Mouse (Mus musculus) intestine, embryonic 14.5 days (tissue): ENCODE measurements at regions not wholly inside any gene's neighbourhood (a gene's known extent, or its start where the extent isn't known, plus 50 kb on each side); places are given as distances from the start of the nearest gene placed in this dataset.
A peak's percentile ranks its signal among the peaks of the same experiment; 100 is the strongest.
"Not testable (repeated sequence)": the region's sequence is repeated elsewhere in the genome, so short reads cannot be mapped to it uniquely, and the experiment has no call there.

ENCODE experiments used
- ATAC-seq: fragments of 200-750 bp; cut with Nextera tagmentation; replicated peaks from 2 replicates; pipeline ENCODE4 v1.8.0; 2017; ENCODE audit warnings: low read depth, moderate number of reproducible peaks, moderate TSS enrichment, moderate library complexity; ENCODE audit not compliant: low FRiP score, low TSS enrichment
- DNase-seq: peaks from one replicate; pipeline ENCODE4 v3.0.0-alpha.2; 2018; ENCODE audit warnings: low spot score
- H3K27ac ChIP-seq: fragments of 300-500 bp; sonication (generic); 2 replicates; pipeline ENCODE4 v1.5.1; 2014; ENCODE audit warnings: low read depth, mild to moderate bottlenecking, control low read depth
- H3K27me3 ChIP-seq: fragments of 300-500 bp; sonication (generic); replicated peaks from 2 replicates; pipeline ENCODE4 v1.6.1; 2014; ENCODE audit warnings: low read length, control low read depth; ENCODE audit not compliant: control insufficient read depth, insufficient read depth
- H3K36me3 ChIP-seq: fragments of 300-500 bp; sonication (generic); 2 replicates; pipeline ENCODE4 v1.6.1; 2014; ENCODE audit warnings: low read length, control low read depth; ENCODE audit not compliant: control insufficient read depth, insufficient read depth
- H3K4me1 ChIP-seq: fragments of 300-500 bp; sonication (generic); replicated peaks from 2 replicates; pipeline ENCODE4 v1.6.1; 2014; ENCODE audit warnings: low read length, control low read depth, mixed read lengths; ENCODE audit not compliant: control insufficient read depth, insufficient read depth
- H3K4me2 ChIP-seq: fragments of 300-500 bp; sonication (generic); 2 replicates; pipeline ENCODE4 v1.6.1; 2014; ENCODE audit warnings: low read length
- H3K4me3 ChIP-seq: fragments of 300-500 bp; sonication (generic); 2 replicates; pipeline ENCODE4 v1.5.1; 2014; ENCODE audit warnings: low read depth, low read length, control low read depth, mixed read lengths
- H3K9ac ChIP-seq: fragments of 300-500 bp; sonication (generic); 2 replicates; pipeline ENCODE4 v1.6.1; 2014; ENCODE audit warnings: mild to moderate bottlenecking, low read length
- H3K9me3 ChIP-seq: fragments of 300-500 bp; sonication (generic); 2 replicates; pipeline ENCODE4 v1.6.1; 2016; ENCODE audit warnings: low read length, control low read depth; ENCODE audit not compliant: control insufficient read depth
- WGBS: fragments of 180-500 bp; shearing (Covaris S2); extraction: QIAGEN DNeasy Blood & Tissue Kit; methylation state at CpG from one replicate; pipeline ENCODE4 v1.1.7; 2014; 5-methylcytosine and 5-hydroxymethylcytosine counted together

- not testable (repeated sequence) for H3K9ac ChIP-seq, H3K4me3 ChIP-seq, H3K27ac ChIP-seq, DNase-seq, H3K9me3 ChIP-seq, H3K4me1 ChIP-seq, H3K27me3 ChIP-seq, H3K4me2 ChIP-seq, H3K36me3 ChIP-seq, ATAC-seq
- WGBS, result 82% methylated on average over 5 of the region's 5 CpGs
Measured at GRCm38 (mm10) chr12:109766602-109767001, 166.5 kb upstream of the Rtl1 start.

- WGBS, result 79% methylated on average over 2 of the region's 2 CpGs
- no peaks in the 10 kb centered on the region for H3K27me3 ChIP-seq
- H3K9me3 ChIP-seq, result no peaks in the 10 kb centered on the region
Measured at GRCm38 (mm10) chr12:109772543-109772942, 172.4 kb upstream of the Rtl1 start.

DNA sequence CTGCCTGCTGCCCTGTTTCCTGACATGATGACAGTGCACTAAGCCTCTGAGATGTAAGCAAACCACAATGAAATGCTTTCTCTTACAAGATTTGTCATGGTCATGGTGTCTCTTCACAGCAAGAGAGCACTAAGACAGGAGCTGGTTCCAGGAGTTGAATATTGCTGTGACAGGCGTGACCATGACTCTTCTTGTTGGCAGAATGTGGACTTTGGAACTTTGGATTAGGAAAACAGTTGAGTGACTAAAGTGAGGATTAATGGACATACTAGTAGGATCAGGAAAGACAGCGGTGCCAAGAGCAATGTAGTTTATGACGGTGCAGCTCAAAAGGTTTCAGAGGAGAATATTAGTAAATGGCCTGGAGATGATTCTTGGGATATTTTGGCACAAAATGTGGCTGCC lies 173.8 kb upstream of the Rtl1 start:
- Histone ChIP-seq H3K27me3 (no peaks in the 10 kb centered on the region), H3K9ac (no peak overlapping the region), H3K4me1 (no peaks in the 10 kb centered on the region), H3K4me3 (no peak overlapping the region), H3K4me2 (no peak overlapping the region), H3K9me3 (no peaks in the 10 kb centered on the region), H3K36me3 (no peaks in the 10 kb centered on the region), H3K27ac (no peak overlapping the region)
- no peak for ATAC-seq
- WGBS, result 85% methylated on average over 3 of the region's 3 CpGs
- DNase-seq, result no peak

More at GRCm38 (mm10) chr12:109772543-109772942, 172.4 kb upstream of the Rtl1 start:
- no peak overlapping the region for H3K4me3 ChIP-seq
- H3K27ac ChIP-seq, result no peak overlapping the region
- no peaks in the 10 kb centered on the region for H3K4me1 ChIP-seq
- no peak overlapping the region for H3K9ac ChIP-seq
- H3K36me3 ChIP-seq, result no peaks in the 10 kb centered on the region
- ATAC-seq (no peak), DNase-seq (no peak)
- no peak overlapping the region for H3K4me2 ChIP-seq

DNA sequence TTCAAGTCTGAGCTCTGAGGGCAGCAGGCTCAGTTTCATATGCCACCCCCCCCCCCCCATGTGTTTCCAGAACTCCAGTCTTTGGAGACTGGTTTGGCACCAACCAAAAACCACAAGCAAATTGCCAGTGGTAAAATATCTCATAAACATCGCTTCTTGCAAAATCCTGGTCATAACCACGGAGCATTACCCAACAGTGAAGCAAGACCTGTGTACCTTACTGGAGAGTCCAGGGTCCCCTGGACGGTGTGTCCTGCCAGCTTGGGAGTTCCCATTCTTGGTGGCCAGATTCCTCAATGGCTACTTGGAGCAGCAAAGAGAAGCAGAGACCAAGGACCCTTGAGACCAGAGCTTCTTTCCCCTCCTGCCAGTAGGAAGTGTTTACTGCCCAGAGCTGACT lies 198.7 kb upstream of the Rtl1 start:
- Histone ChIP-seq H3K4me3 (no peak overlapping the region), H3K27me3 (no peaks in the 10 kb centered on the region), H3K4me1 (no peaks in the 10 kb centered on the region), H3K9me3 (no peaks in the 10 kb centered on the region), H3K36me3 (no peaks in the 10 kb centered on the region), H3K4me2 (no peak overlapping the region), H3K9ac (no peak overlapping the region), H3K27ac (no peak overlapping the region)
- 96% methylated on average over 3 of the region's 3 CpGs for WGBS
- DNase-seq (no peak), ATAC-seq (no peak)

GRCm38 (mm10) chr12:109799395-109799794 lies 199.3 kb upstream of the Rtl1 start:
- DNase-seq, result no peak
- Histone ChIP-seq H3K9me3 (no peaks in the 10 kb centered on the region), H3K4me2 (no peak overlapping the region), H3K27ac (no peak overlapping the region), H3K36me3 (no peaks in the 10 kb centered on the region), H3K4me1 (no peaks in the 10 kb centered on the region), H3K9ac (no peak overlapping the region), H3K4me3 (no peak overlapping the region), H3K27me3 (no peaks in the 10 kb centered on the region)
- no peak for ATAC-seq
- 81% methylated on average over 1 of the region's 1 CpGs for WGBS

DNA sequence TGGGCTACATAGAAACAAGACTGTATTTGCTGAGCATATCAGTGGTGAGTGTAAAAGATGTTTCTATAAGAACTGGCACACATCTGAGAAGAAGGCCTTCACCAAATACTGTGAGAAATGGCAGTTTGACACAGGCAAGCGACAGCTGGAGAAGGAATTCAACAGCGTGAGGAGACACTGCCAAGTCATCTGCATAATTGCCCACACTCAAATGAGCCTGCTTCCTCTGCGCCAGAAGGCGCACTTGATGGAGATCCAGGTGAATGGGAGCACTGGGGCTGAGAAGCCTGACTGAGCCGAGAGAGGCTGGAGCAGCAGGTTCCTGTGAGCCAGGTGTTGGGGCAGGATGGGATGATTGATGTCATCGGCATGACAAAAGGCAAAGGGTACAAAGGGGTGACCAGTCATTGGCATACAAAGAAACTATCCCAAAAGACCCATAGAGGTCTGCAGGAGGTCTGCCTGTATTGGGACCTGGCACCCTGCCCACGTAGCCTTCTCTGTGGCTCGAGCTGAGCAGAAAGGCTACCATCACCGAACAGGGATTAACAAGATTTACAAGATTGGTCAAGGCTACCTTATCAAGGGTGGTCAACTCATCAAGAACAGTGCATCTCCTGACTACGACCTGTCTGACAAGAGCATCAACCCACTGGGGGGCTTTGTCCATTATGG lies 227.2 kb upstream of the Rtl1 start:
- no peak overlapping the region for H3K4me3 ChIP-seq
- DNase-seq (no peak), ATAC-seq (no peak)
- H3K36me3 ChIP-seq, result no peaks in the 10 kb centered on the region
- H3K9me3 ChIP-seq, result no peaks in the 10 kb centered on the region
- WGBS, result 85% methylated on average over 10 of the region's 10 CpGs
- no peaks in the 10 kb centered on the region for H3K4me1 ChIP-seq
- no peak overlapping the region for H3K9ac ChIP-seq
- no peak overlapping the region for H3K27ac ChIP-seq
- no peaks in the 10 kb centered on the region for H3K27me3 ChIP-seq
- H3K4me2 ChIP-seq, result no peak overlapping the region

- DNase-seq (peak; percentile 64), ATAC-seq (no peak)
- H3K27me3 ChIP-seq, result no peaks in the 10 kb centered on the region
- no peaks in the 10 kb centered on the region for H3K36me3 ChIP-seq
- H3K4me3 ChIP-seq, result no peak overlapping the region
- no peak overlapping the region for H3K9ac ChIP-seq
- 42% methylated on average over 16 of the region's 16 CpGs for WGBS
- H3K4me1 ChIP-seq, result no peaks in the 10 kb centered on the region
- H3K4me2 ChIP-seq, result no peak overlapping the region
- H3K27ac ChIP-seq, result no peak overlapping the region
- no peaks in the 10 kb centered on the region for H3K9me3 ChIP-seq
Measured at GRCm38 (mm10) chr12:109830303-109831020, 230.3 kb upstream of the Rtl1 start.

- Histone ChIP-seq H3K36me3 (no peaks in the 10 kb centered on the region), H3K4me3 (no peak overlapping the region), H3K27ac (no peak overlapping the region), H3K27me3 (no peaks in the 10 kb centered on the region), H3K4me1 (peaks cover 6% of the 10 kb centered on the region; the same call in 1 of the 2 replicates), H3K9ac (no peak overlapping the region), H3K9me3 (peaks cover 3% of the 10 kb centered on the region; the same call in 1 of the 2 replicates), H3K4me2 (no peak overlapping the region)
- DNase-seq (no peak), ATAC-seq (no peak)
- WGBS, result 82% methylated on average over 10 of the region's 10 CpGs
Measured at GRCm38 (mm10) chr12:109832964-109833363, 232.8 kb upstream of the Rtl1 start.

- DNase-seq (no peak), ATAC-seq (no peak)
- H3K4me1 ChIP-seq, result peaks cover 26% of the 10 kb centered on the region
- no peaks in the 10 kb centered on the region for H3K36me3 ChIP-seq
- 42% methylated on average over 8 of the region's 8 CpGs for WGBS
- H3K9me3 ChIP-seq, result peaks cover 3% of the 10 kb centered on the region; the same call in 1 of the 2 replicates
- H3K27ac ChIP-seq, result peak overlapping the region; percentile 29; the same call in 1 of the 2 replicates
- H3K27me3 ChIP-seq, result no peaks in the 10 kb centered on the region
- H3K9ac ChIP-seq, result no peak overlapping the region
- H3K4me2 ChIP-seq, result no peak overlapping the region
- no peak overlapping the region for H3K4me3 ChIP-seq
Measured at GRCm38 (mm10) chr12:109836521-109836920, 236.4 kb upstream of the Rtl1 start.
